Mouse (Mus musculus) mature B cell (primary cell): ENCODE results near the gene Hist2h2ab.
"Not testable (repeated sequence)": the region's sequence is repeated elsewhere in the genome, so short reads cannot be mapped to it uniquely, and the experiment has no call there.

Experiments
- in situ Hi-C: fragments of 300-500 bp; cut with MboI; formaldehyde crosslinking; loops from 2 replicates; pipeline ENCODE4 v1.14.3; 2019

The Hist2h2ab gene

DNA sequence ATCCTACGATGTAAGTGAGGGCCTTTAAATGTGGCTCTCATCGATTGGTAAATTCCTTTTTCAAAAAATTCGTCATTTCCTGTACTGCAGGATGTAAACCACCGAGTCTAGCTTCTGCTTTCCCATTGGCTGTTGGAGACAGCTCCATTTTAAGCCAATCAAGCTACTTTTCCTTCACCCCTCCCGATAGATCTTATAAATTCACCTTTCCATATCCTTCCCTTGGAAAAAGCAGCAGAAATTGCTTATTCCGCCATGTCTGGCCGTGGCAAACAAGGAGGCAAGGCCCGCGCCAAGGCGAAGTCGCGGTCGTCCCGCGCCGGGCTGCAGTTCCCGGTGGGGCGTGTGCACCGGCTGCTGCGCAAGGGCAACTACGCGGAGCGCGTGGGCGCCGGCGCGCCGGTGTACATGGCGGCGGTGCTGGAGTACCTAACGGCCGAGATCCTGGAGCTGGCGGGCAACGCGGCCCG is at the start of gene Hist2h2ab, which contains the start of gene Bola1:
Gene Hist2h2ab (plus strand): TSS at position 205 of the 470 bp plus-strand sequence.
Gene Bola1 (minus strand): TSS at position 49 of the 470 bp plus-strand sequence.
- in situ Hi-C loops: loop anchor here (5.0 kb wide), 1 partner anchor 48 kb away; the partner anchor contains the start of genes Hist2h2bb and Hist2h3b

DNA sequence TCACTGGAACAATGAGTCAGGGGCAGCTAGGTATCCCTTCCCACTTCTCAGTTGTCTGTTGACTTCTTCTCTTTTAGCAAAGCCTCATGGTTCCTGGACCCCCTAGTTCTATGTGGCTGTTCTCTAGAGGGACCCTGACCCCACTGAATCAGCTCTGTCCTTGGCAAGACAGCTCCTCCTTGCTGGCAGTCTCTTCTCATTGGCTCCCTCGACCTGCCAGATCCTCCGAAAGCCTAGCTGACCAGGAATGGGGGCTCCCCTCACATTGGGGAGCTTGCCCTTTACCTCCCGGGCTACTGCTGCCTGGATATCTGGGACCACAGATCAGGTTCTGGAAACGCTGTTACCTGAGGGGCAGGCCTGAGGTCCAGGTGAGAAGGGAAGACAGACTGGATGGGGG is 49.4 kb upstream of the Hist2h2ab start:
- in situ Hi-C loops: no loop called here

DNA sequence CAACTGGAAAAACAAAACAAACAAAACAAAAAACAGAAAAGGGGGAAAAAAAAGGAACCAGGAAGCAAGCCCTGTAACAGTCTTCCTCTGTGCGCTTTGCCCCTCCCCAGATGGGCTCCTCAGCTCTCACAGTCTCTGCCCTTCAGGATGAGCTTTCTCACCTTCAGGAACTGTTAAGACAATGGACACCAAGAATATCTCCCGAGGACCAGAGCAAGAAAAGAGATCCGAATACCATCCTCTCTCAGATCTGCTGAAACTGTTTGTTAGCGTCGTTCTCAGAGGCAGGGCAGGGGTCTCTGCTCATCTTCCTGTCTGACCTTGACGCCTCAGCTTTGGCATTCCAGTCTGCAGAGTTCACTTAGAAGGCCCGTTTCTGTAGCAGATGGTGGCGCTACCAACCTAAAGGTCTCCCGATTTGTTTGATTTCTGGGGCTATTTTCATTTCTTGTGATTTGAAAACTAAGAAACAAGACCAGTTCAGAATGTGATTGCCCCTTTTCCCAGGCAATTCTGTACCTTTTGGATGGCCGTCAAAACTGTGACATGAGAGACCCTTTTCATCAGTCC is 48.6 kb upstream of the Hist2h2ab start:
- in situ Hi-C loops: no loop called here

GRCm38 (mm10) chr3:96171583-96172196 is 48.0 kb upstream of the Hist2h2ab start:
- in situ Hi-C loops: no loop called here

GRCm38 (mm10) chr3:96172197-96173178 is 47.2 kb upstream of the Hist2h2ab start, which contains the start of gene Sf3b4:
Sf3b4 (plus strand) TSS chr3:96172332.
- in situ Hi-C loops: no loop called here

GRCm38 (mm10) chr3:96173185-96173584 is 46.5 kb upstream of the Hist2h2ab start:
- in situ Hi-C loops: no loop called here

DNA sequence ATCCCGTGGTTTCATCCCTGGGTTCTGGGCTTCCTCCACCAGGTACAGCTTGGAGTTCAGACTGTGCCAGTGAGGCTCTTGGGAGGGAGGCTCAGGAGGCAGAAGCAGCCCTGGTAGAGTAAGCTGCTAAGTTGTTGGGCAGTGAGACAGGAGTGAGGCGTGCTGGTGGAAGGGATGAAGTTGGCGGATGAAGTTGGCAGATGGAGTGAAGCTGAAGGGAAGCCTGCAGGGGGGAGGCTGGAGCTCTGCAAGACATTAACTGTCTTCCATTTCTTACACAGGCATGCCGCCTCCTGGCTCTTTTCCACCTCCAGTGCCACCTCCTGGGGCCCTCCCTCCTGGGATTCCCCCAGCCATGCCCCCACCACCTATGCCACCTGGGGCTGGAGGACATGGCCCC is 45.6 kb upstream of the Hist2h2ab start:
- in situ Hi-C loops: not testable (repeated sequence)

DNA sequence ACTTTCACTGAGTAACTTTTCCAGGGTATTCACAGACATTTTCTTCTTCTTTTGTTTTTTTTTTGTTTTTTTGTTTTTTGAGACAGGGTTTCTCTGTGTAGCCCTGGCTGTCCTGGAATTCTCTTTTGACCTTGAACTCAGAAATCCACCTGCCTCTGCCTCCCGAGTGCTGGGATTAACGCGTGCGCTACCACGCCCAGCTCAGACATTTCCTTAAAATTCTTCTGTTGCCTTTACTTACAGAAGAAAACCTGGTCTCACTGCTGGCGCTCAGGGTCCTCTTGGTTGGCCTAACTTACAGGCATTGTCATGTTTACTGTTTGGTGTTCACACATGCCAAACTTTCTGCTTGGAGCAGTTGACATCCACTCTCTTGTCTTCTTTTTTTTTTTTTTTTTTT is 44.4 kb upstream of the Hist2h2ab start:
- in situ Hi-C loops: no loop called here

- in situ Hi-C loops: no loop called here
Measured at GRCm38 (mm10) chr3:96178427-96178826, 41.2 kb upstream of the Hist2h2ab start.

- in situ Hi-C loops: no loop called here
Measured at GRCm38 (mm10) chr3:96178902-96179301, 40.8 kb upstream of the Hist2h2ab start.

GRCm38 (mm10) chr3:96179531-96179930 is 40.1 kb upstream of the Hist2h2ab start:
- in situ Hi-C loops: no loop called here

GRCm38 (mm10) chr3:96180727-96181477 is 38.8 kb upstream of the Hist2h2ab start, which contains the start of gene Sv2a:
Sv2a (plus strand) TSS chr3:96181151.
- in situ Hi-C loops: no loop called here

GRCm38 (mm10) chr3:96181510-96182381 is 37.9 kb upstream of the Hist2h2ab start:
- in situ Hi-C loops: no loop called here

DNA sequence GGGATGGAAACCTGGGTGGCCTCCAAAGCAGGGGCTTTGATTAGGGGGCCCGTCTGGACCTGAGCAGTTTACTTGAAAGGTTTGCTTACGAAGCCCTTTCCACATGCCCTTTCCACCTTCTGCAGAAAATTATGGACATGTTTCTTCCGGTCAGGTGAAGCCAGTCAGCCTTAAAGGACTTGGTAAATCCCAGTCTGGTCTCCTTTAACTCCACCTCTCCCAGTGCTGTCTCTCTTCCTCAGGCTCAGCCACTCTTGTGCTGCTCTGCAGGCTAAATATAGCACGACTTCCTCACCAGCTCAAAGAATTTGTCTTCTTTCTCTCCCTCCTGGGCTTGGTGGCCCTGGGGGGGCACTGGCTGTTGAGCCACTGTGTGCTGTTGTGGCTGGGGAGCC is 37.3 kb upstream of the Hist2h2ab start:
- in situ Hi-C loops: no loop called here

DNA sequence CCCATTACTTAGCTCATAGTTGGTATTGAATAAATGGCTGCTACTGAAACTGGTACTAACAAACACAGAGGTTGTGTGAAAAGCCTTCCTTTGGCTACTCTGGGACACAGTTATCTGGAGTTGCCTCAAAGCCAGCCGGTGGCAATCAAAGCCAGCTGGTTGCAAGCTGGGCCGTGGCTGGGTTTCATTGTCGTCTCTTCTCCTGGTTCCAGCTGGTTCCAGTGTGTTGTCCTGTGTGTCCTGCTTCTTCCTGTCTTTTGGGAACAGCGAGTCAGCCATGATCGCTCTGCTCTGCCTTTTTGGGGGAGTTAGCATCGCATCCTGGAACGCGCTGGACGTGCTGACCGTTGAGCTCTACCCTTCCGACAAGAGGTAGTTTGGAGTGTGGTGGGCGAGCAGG is 26.7 kb upstream of the Hist2h2ab start:
- in situ Hi-C loops: no loop called here

- in situ Hi-C loops: no loop called here
Measured at GRCm38 (mm10) chr3:96194966-96195365, 24.7 kb upstream of the Hist2h2ab start.

DNA sequence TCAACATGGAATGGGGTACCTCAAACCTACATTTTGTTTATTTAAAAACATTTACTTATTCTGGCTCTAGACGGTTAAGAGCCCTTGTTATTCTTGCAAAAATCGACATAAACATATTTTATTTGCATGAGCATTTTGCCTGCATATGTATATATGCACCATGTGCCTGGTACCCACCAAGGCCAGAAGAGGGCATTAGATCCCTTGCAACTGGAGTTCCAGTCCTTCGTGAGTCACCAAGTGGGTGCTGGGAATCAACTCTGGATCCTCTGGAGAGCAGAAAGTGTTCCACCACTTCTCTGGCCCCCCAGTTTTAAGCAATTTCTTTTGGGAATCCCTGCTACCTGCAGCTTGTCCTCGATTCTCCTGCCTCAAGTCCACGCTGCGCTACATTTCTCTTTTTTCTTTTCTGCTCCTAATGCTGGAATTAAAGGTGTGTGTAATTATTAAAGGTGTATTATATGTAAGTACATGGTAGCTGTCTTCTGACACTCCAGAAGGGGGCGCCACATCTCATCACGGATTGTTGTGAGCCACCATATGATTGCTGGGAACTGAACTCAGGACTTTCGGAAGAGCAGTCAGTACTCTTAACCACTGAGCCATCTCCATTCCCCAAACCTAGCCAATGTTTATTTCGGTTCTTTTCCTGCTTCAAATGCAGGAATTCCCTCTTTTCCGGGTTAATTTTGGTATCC is 23.9 kb upstream of the Hist2h2ab start:
- in situ Hi-C loops: no loop called here

DNA sequence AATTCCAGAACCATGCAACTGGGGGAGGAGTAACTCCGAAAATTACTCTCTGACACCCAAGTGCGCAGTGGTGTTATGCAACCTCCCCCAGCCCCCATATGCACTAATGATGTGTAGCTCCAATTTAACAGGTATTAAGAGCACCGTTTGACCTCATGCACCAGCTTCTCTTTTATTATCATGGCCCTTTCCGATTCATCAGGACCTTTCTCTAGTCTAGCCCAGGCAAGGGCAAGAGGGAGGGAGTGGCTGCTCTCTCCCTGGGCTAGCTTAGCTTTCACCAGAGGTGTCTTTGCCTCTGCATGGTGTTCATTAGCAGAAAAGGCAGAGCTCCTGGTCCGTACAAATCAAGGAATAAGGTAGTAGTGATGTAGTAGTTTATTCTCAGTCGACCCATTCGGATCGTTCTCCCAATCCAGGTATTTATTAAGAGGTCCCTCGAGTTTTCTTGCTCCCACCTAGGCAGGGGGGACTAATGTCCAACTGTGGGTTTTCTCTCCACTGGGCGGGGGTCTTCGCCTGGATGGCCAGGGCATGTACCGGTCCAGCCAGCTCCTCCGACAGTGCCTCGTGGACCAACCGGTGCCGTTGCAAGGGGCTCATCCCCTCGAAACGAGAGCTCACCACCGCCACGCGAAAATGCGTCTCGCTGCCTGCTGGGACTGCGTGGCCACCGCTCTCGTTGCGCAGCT is 23.1 kb upstream of the Hist2h2ab start:
- in situ Hi-C loops: no loop called here

GRCm38 (mm10) chr3:96197129-96197749 is 22.4 kb upstream of the Hist2h2ab start:
- in situ Hi-C loops: no loop called here
